8 mouse cellular contexts compared by ENCODE assay signal in the genomic region with DNA sequence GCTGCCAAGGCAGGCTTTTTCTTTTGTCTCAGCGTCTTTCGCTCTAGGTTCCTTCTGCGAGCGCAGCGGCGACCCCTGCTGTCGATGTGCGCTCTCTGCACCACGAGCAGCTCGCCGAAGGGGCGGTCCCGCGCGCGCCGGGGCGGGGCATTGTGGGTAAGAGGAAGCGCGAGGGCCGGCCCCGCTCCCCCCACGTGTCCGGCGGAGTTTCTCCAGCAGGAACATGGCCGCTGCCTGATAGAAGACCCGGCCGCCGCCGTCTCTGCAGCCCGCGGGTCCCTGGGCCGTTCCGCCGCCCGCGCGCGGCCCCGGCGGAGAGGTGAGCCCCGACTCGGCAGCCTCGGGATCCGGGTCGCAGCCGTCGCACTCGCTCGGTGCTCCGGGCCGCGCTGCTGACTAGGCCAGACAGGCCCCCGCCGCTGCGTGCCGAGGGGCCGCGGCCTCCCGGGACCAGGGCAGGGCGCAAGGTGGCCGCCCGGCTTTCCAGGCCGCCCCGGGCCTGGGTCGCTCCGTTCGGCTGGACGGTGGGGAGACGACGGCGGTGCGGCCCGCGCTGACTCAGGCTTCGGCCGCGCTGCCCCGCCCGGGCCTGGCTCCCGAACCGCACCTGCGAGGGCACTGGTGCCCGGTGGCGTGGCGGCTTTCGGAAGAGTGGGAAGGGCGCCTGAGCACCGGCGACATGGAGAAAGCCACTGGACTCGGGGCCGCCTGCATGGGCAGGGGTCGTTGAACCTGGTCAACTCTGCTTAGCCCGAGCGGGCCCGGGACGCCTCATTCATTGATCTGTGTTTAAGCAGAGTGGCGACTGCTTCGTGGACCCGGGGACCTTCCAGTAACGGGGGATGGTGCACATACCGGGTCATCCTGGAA. TPM values are rescaled to one million over a fixed set of nuclear protein-coding genes. Genes with fewer than 3 reads are reported as not detected.
DNase-seq lines count a peak whose midpoint lies in the region; ATAC-seq lines count a peak whose summit lies in the region.

TSS of gene Polr3e (plus strand) at position 153 of the 870 bp plus-strand sequence.

- no peaks in the 10 kb centered on the region for H3K4me1 ChIP-seq in hindbrain, embryonic 11.5 days (replicated peaks; ENCODE audit: control insufficient read depth, insufficient read depth, low read length)

- H3K9me3 ChIP-seq in hindbrain, embryonic 11.5 days (ENCODE audit: control insufficient read depth, low read length), result no peaks in the 10 kb centered on the region

- no peaks in the 10 kb centered on the region for H3K36me3 ChIP-seq in hindbrain, embryonic 11.5 days (ENCODE audit: control insufficient read depth, insufficient read depth, low read length)

- peak within 1 kb of the TSS; percentile 97 for H3K4me3 ChIP-seq in hindbrain, embryonic 11.5 days (ENCODE audit: low read depth, low read length)

- peak within 1 kb of the TSS; percentile 90 for H3K9ac ChIP-seq in hindbrain, embryonic 11.5 days (ENCODE audit: low read depth, low read length)

- peak; percentile 92 for ATAC-seq in hindbrain, embryonic 11.5 days (ENCODE audit: low FRiP score)

- DNase-seq in MN1 (ENCODE audit: low spot score), result peak; percentile 98
- peak; percentile 100 for DNase-seq in cerebellum, adult 9-10 months
- DNase-seq in frontal cortex, adult 2 months (ENCODE audit: extremely low spot score in 1 of 2, low spot score in 1 of 2), result peak; percentile 98 to 100
- peak; percentile 99 for DNase-seq in hindbrain, embryonic 11.5 days (ENCODE audit: low spot score)
- peak; percentile 100 for DNase-seq in layer of hippocampus, postnatal 10 days (ENCODE audit: low spot score in 2 of 2)
- DNase-seq in lung, postnatal 10 days, result peak; percentile 99
- peak; percentile 100 for DNase-seq in ovary, postnatal 36 days (ENCODE audit: low spot score)
- peak; percentile 100 for DNase-seq in thymus, postnatal 25 days

- no peaks in the 10 kb centered on the region for H3K27me3 ChIP-seq in hindbrain, embryonic 11.5 days (ENCODE audit: control insufficient read depth, insufficient read depth, low read length)

- H3K4me2 ChIP-seq in hindbrain, embryonic 11.5 days (replicated peaks; ENCODE audit: low read depth, low read length), result peak within 1 kb of the TSS; percentile 60

- H3K27ac ChIP-seq in hindbrain, embryonic 11.5 days (ENCODE audit: low read depth, low read length), result peak within 1 kb of the TSS; percentile 82

- WGBS in hindbrain, embryonic 11.5 days, result under 1% methylated on average over 93 of the region's 102 CpGs

RNA-seq across cellular contexts. Expression of gene Polr3e, which starts in this region (rescaled TPM):
- polyA plus RNA-seq in frontal cortex, adult 2 months (2012; rRNA removed), result 28.2 and 30.9 TPM in 2 replicates
- 16.4 and 17.1 TPM in 2 replicates for polyA plus RNA-seq in hindbrain, embryonic 11.5 days (2014; fragmentation: Nextera tagmentation; extraction: Ambion mirVana)
- total RNA-seq in layer of hippocampus, postnatal 10 days (2021), result 10 to 100 TPM; 31.3 to 32.0 TPM

Comparison
In these comparisons a context has a peak if more than half of its experiments do, and no peak if none do; other contexts are left out.
1. Peak in every context shown above with its lines: DNase-seq, ATAC-seq, H3K4me3 ChIP-seq and H3K27ac ChIP-seq.